Mouse (Mus musculus) heart, embryonic 16.5 days (tissue): ENCODE data around the gene Slc25a47. TPM values are rescaled to one million over a fixed set of nuclear protein-coding genes. Genes with fewer than 3 reads are reported as not detected.

Experiments
- ATAC-seq: fragments of 200-750 bp; cut with Nextera tagmentation; replicated peaks from 2 replicates; pipeline ENCODE4 v1.8.0; 2017; ENCODE audit warnings: moderate number of reproducible peaks; ENCODE audit not compliant: insufficient read depth, low FRiP score; ENCODE audit errors: extremely low read depth
- H3K27ac ChIP-seq: fragments of 300-500 bp; sonication (generic); 2 replicates; pipeline ENCODE4 v1.5.1; 2014; ENCODE audit warnings: mild to moderate bottlenecking, low read length, control low read depth, moderate library complexity
- H3K27me3 ChIP-seq: fragments of 300-500 bp; sonication (generic); 2 replicates; pipeline ENCODE4 v1.6.1; 2014; ENCODE audit warnings: low read length, mixed read lengths; ENCODE audit not compliant: control insufficient read depth, insufficient read depth
- H3K36me3 ChIP-seq: fragments of 300-500 bp; sonication (generic); 2 replicates; pipeline ENCODE4 v1.6.1; 2014; ENCODE audit not compliant: control insufficient read depth, insufficient read depth
- H3K4me1 ChIP-seq: fragments of 300-500 bp; sonication (generic); 2 replicates; pipeline ENCODE4 v1.6.1; 2014; ENCODE audit warnings: low read length, mixed read lengths; ENCODE audit not compliant: control insufficient read depth, insufficient read depth
- H3K4me2 ChIP-seq: fragments of 300-500 bp; sonication (generic); 2 replicates; pipeline ENCODE4 v1.6.1; 2014; ENCODE audit warnings: low read depth, mild to moderate bottlenecking, control low read depth, low read length
- H3K4me3 ChIP-seq: fragments of 300-500 bp; sonication (generic); 2 replicates; pipeline ENCODE4 v1.5.1; 2014; ENCODE audit warnings: mild to moderate bottlenecking, control low read depth, low read length
- H3K9ac ChIP-seq: fragments of 300-500 bp; sonication (generic); 2 replicates; pipeline ENCODE4 v1.6.1; 2014; ENCODE audit warnings: low read length, control low read depth
- H3K9me3 ChIP-seq: fragments of 300-500 bp; sonication (generic); replicated peaks from 2 replicates; pipeline ENCODE4 v1.6.1; 2016; ENCODE audit warnings: low read length; ENCODE audit not compliant: control insufficient read depth
- WGBS: fragments of 180-500 bp; shearing (Covaris S2); extraction: QIAGEN DNeasy Blood & Tissue Kit; methylation state at CpG from one replicate; pipeline ENCODE4 v1.1.7; 2014; 5-methylcytosine and 5-hydroxymethylcytosine counted together
- polyA plus RNA-seq: library from polyadenylated mRNA; unstranded; fragments of >200 nt; fragmentation: Nextera tagmentation; extraction: Ambion mirVana; gene quantifications from 2 replicates; pipeline ENCODE4 v1.2.1, GENCODE M21; 2015

The Slc25a47 gene
- polyA plus RNA-seq, 1 experiment from 2014 or later = 5.8 TPM

- 70% methylated on average over 8 of the region's 8 CpGs for WGBS
- no peak overlapping the region for H3K27ac ChIP-seq
Measured at GRCm38 (mm10) chr12:108823036-108823435, 12.8 kb upstream of the Slc25a47 start.

GRCm38 (mm10) chr12:108824225-108824874, 11.5 kb upstream of the Slc25a47 start:
- ATAC-seq = no peak
- no peak overlapping the region for H3K4me3 ChIP-seq
- WGBS = 85% methylated on average over 15 of the region's 15 CpGs
- H3K27me3 ChIP-seq = no peaks in the 10 kb centered on the region
- H3K9ac ChIP-seq = no peak overlapping the region
- peaks cover 8% of the 10 kb centered on the region; the same call in 1 of the 2 replicates for H3K36me3 ChIP-seq
- H3K4me2 ChIP-seq = no peak overlapping the region
- no peaks in the 10 kb centered on the region for H3K9me3 ChIP-seq
- H3K4me1 ChIP-seq = peaks cover 2% of the 10 kb centered on the region; the same call in 1 of the 2 replicates
- H3K27ac ChIP-seq = no peak overlapping the region

More at GRCm38 (mm10) chr12:108823036-108823435, 12.8 kb upstream of the Slc25a47 start:
- Histone ChIP-seq H3K4me1 (peaks cover 2% of the 10 kb centered on the region; the same call in 1 of the 2 replicates), H3K27me3 (no peaks in the 10 kb centered on the region), H3K4me3 (no peak overlapping the region), H3K9ac (no peak overlapping the region), H3K4me2 (no peak overlapping the region), H3K9me3 (no peaks in the 10 kb centered on the region), H3K36me3 (peaks cover 4% of the 10 kb centered on the region; the same call in 1 of the 2 replicates)
- no peak for ATAC-seq

- H3K4me2 ChIP-seq = no peak overlapping the region
- H3K9ac ChIP-seq = no peak overlapping the region
- 90% methylated on average over 13 of the region's 13 CpGs for WGBS
- H3K4me3 ChIP-seq = no peak overlapping the region
- H3K9me3 ChIP-seq = no peaks in the 10 kb centered on the region
- no peaks in the 10 kb centered on the region for H3K4me1 ChIP-seq
- H3K27me3 ChIP-seq = no peaks in the 10 kb centered on the region
- no peak overlapping the region for H3K27ac ChIP-seq
- no peak for ATAC-seq
- peaks cover 8% of the 10 kb centered on the region; the same call in 1 of the 2 replicates for H3K36me3 ChIP-seq
Measured at GRCm38 (mm10) chr12:108825561-108826224, 10.2 kb upstream of the Slc25a47 start.

- ATAC-seq = no peak
- H3K9me3 ChIP-seq = no peaks in the 10 kb centered on the region
- H3K27ac ChIP-seq = no peak overlapping the region
- H3K27me3 ChIP-seq = no peaks in the 10 kb centered on the region
- no peaks in the 10 kb centered on the region for H3K4me1 ChIP-seq
- H3K4me3 ChIP-seq = no peak overlapping the region
- WGBS = 93% methylated on average over 19 of the region's 19 CpGs
- H3K4me2 ChIP-seq = no peak overlapping the region
- H3K9ac ChIP-seq = no peak overlapping the region
- peaks cover 8% of the 10 kb centered on the region; the same call in 1 of the 2 replicates for H3K36me3 ChIP-seq
Measured at GRCm38 (mm10) chr12:108826282-108826957, 9.4 kb upstream of the Slc25a47 start.

GRCm38 (mm10) chr12:108826958-108827535, 8.8 kb upstream of the Slc25a47 start:
- ATAC-seq = no peak
- no peaks in the 10 kb centered on the region for H3K27me3 ChIP-seq

GRCm38 (mm10) chr12:108827641-108828040, 8.2 kb upstream of the Slc25a47 start:
- Histone ChIP-seq H3K4me2 (no peak overlapping the region), H3K9me3 (no peaks in the 10 kb centered on the region), H3K27me3 (no peaks in the 10 kb centered on the region), H3K36me3 (peaks cover 8% of the 10 kb centered on the region; the same call in 1 of the 2 replicates), H3K4me1 (no peaks in the 10 kb centered on the region), H3K27ac (no peak overlapping the region), H3K4me3 (no peak overlapping the region), H3K9ac (no peak overlapping the region)
- 91% methylated on average over 6 of the region's 6 CpGs for WGBS
- ATAC-seq = 0 out of 2 replicates have a peak, but pooled peaks have one; percentile 10

More at GRCm38 (mm10) chr12:108826958-108827535, 8.8 kb upstream of the Slc25a47 start:
- no peaks in the 10 kb centered on the region for H3K9me3 ChIP-seq
- WGBS = 95% methylated on average over 28 of the region's 28 CpGs
- H3K27ac ChIP-seq = no peak overlapping the region
- peaks cover 8% of the 10 kb centered on the region; the same call in 1 of the 2 replicates for H3K36me3 ChIP-seq
- H3K4me2 ChIP-seq = no peak overlapping the region
- H3K4me3 ChIP-seq = no peak overlapping the region
- no peaks in the 10 kb centered on the region for H3K4me1 ChIP-seq
- H3K9ac ChIP-seq = no peak overlapping the region

- Histone ChIP-seq H3K27ac (no peak overlapping the region), H3K36me3 (peaks cover 8% of the 10 kb centered on the region; the same call in 1 of the 2 replicates), H3K27me3 (no peaks in the 10 kb centered on the region), H3K4me1 (peaks cover under 1% of the 10 kb centered on the region; the same call in 1 of the 2 replicates), H3K4me2 (no peak overlapping the region), H3K4me3 (no peak overlapping the region), H3K9ac (no peak overlapping the region), H3K9me3 (no peaks in the 10 kb centered on the region)
- WGBS = 73% methylated on average over 5 of the region's 5 CpGs
- ATAC-seq = no peak
Measured at GRCm38 (mm10) chr12:108829636-108830035, 6.2 kb upstream of the Slc25a47 start.

- no peak overlapping the region for H3K27ac ChIP-seq
- no peak overlapping the region for H3K4me2 ChIP-seq
- H3K9ac ChIP-seq = no peak overlapping the region
- no peaks in the 10 kb centered on the region for H3K9me3 ChIP-seq
- 72% methylated on average over 6 of the region's 6 CpGs for WGBS
- peaks cover 8% of the 10 kb centered on the region; the same call in 1 of the 2 replicates for H3K36me3 ChIP-seq
- ATAC-seq = no peak
- no peaks in the 10 kb centered on the region for H3K27me3 ChIP-seq
- peaks cover 7% of the 10 kb centered on the region for H3K4me1 ChIP-seq
- H3K4me3 ChIP-seq = no peak overlapping the region
Measured at GRCm38 (mm10) chr12:108830358-108830757, 5.5 kb upstream of the Slc25a47 start.
